Mouse (Mus musculus): ENCODE measurements at regions not wholly inside any gene's neighbourhood (a gene's known extent, or its start where the extent isn't known, plus 50 kb on each side); places are given as distances from the start of the nearest gene placed in this dataset.
"Not testable (repeated sequence)": the region's sequence is repeated elsewhere in the genome, so short reads cannot be mapped to it uniquely, and the experiment has no call there.

DNA sequence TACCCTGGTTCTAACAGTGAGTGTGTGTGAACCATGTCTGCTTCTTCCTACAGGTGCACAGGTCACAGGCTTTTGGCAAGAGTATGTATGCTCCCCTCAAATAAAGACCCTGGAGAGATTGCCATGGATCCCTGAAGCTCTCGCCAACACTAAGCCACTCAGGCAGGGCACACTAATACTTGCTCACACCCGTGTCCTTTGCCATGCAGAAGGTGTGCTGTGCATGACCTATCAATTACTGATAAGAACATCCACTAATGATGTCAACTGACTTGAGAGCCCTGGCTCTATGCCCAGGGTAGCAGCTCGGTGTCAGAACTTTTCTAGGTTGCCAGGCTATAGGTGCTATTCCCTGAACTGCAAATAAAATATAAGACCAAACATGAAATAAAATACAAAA lies 229.1 kb upstream of the Irx4 start:
- DNase-seq (ENCODE audit: low read depth, low spot score): no peak
- WGBS: 38% methylated on average over 3 of the region's 3 CpGs

DNA sequence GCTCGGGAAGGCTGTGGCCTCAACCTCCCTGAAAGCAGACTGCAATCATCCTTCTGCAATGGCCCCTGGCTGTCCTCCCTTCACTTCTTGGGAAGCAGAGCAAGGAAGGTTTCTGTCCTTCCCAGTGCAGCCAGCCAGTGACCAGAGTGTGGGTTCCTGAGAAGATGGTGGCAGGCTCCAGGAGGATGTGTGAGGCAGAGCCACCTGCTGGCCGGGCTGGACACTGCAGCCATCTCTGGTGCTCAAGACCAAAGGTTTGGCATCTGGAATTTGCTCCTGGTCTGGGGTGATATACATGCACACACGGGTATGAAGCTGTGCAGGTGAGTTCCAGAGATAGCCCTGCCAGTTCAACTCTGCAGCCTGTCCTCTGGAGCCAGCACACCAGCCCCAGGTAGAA lies 227.2 kb upstream of the Irx4 start:
- no peak for DNase-seq (ENCODE audit: low read depth, low spot score)
- WGBS: 25% methylated on average over 3 of the region's 3 CpGs

DNA sequence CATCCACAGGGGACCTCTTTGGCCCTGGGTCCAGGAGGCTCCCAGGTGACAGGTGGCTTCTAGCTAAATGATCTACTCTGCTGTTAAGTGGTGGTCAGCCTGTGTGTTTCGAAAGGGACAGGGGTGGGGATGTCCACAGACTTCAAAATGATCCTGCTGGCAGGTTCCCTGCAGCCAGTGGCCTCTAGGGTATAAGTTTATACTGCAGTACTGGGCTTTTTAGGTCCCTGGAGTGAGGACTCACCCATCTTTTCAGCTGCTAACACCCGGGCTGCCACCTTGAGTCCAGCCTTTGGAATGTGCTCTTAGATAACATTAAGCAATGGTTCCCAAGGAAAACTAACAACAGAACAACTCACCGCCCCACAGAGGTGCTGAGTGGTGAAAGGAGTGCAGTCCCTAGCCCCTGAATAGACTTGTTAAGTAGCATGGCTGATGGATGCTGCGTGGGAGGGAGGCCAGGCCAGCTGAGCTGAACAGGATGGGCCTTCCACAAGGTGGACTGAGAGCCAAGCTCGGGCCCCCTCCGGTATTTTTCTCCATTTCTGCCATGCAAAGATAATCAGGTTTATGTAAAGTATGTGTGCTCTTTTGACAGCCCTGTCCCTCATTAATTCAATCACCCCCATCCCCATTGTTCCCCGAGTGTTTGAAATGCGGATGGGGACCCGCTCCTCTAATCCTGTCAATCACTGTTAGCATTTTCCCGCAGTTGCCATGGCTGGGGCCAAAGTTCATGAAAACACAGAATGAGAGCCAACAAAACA lies 226.0 kb upstream of the Irx4 start:
- DNase-seq (ENCODE audit: low read depth, low spot score): no peak
- 33% methylated on average over 10 of the region's 10 CpGs for WGBS

DNA sequence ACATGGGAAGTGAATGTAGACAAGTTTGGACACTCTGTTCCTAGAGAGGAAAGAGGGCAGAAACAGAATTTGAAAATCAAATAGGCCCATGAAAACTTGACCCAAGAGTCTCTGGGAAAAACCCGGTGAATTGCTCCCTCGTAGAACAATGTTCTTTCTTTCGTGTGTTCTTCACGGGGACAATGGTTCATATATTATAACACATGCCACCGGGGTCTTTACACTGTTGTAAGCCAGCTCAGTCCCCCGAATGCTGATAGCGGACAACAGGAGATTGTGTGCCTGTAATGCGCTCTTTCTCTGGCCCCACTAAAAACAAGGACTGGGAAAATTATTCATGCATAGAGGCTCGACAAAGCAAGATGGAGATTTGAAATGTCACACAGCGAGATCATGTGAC lies 225.4 kb upstream of the Irx4 start:
- no peak for DNase-seq (ENCODE audit: low read depth, low spot score)
- 81% methylated on average over 10 of the region's 10 CpGs for WGBS

DNA sequence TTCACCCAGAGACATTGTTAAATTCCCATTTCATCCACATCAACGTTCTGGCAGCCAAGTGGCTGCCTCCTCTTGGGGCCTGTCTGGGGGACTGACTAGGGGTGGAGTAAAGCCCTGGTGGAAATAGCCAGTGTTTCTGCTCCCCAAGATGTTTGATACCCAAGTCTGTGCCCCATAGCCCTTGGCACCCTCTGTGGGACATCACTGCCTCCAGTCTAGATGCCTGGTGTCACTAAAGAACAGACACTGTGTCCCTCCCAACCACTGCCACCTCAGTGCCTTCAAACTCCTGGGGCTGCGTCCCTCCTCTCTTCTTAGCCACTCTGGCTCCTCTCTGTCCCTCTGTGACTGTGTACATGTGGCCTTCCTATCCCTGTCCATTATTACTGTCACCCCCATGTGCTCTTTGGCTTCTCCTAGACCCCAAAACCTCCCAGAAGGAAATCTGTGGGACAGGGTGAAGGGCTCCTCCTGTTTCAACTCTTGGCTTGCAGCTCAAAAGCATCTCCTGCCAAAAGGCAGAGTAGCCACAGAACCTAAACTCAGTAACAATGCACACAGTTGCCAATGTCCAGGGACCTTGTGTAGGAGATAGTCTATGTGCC lies 224.8 kb upstream of the Irx4 start:
- DNase-seq (ENCODE audit: low read depth, low spot score): no peak

DNA sequence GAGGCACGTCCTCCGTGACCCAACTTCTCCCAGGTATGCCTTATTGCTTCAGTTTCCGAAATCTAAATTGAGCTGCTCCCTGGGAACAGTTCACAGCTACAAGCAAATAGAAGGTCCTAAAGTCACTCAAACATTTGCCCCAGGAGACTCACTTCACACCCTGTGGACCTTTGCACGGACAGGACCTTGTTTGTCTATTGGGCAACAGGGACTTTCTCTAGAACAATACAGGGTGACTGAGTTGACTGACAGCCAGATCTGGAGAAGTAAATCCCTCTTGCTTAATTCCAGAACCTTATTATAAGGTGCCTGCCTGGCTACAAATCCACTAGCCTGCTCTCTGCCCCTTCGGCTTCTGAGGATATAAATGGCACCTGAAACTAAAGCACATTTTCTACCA lies 220.5 kb upstream of the Irx4 start:
- WGBS: 79% methylated on average over 5 of the region's 5 CpGs
- no peak for DNase-seq (ENCODE audit: low read depth, low spot score)

More for the DNA sequence above, 224.8 kb upstream of the Irx4 start:
- WGBS: 61% methylated on average over 2 of the region's 2 CpGs

DNA sequence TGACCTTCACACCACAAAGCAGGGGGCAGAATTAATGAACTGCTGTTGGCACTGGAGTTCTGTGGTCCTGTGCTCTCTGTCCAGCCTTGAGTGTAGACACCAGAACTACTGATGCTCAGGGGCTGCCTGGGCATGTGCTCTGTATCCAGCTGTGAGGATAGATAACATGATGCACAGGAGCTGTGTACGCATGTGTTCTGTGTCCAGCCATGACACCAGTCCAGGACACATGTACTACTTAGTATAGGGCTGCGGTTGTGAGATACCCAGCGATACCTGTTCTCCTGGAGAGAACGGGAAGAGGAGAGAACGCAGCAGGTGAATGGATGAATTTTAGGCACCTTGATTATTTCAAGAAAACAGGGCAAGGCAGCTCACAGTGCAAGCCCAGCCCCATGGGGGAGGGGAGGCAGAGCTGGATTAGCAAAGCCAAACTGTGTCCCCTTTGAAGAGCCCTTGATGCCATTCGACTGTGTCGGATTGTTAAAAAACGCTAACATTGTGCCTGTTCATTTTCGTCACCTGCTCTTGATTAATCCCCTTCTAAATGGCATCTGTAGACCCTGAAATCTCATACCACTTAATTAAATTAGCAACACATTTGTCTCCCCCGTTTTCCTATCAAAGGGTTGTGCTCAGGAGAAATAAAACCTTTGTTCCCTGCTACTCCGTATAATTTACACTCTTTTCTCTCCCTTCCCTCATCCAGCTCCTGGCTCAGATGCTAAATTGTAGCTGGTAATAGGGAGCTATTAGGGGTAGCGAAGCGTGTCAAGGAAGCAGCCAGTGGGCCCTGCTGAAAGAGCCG lies 218.8 kb upstream of the Irx4 start:
- WGBS: 40% methylated on average over 14 of the region's 14 CpGs
- no peak for DNase-seq (ENCODE audit: low read depth, low spot score)

DNA sequence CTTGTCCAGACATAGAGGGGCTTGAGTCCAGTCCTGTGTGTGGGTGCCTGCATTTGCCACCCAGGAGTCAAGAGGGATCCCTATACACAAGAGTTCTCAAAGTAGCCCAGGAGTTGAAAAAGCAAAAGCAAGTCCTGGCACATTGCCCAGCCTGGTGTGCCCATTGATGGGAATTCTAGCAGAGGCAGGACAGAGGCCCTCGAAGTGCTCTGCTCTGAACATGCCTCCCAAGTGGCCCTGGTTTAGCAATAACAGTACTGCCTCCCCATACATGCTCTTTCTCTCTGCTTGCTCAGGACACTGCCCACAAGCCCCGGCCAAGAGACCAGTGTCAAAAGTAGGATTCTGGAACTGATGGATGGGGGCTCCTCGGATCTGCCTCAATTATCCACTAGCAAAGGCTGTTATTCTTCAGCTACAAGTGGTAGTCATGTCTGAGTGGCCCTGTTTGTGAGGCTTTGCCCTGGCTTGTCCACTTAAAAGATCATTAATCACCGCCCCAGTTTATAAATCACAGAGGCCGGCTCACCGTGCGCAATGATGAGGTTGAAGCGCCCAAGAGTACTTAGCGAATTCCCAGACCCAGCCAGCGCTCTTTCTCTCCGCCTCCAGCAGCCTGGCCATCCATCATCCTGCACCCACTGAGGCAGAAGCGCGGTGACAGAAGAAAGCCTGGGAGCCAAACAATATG lies 190.3 kb upstream of the Irx4 start:
- WGBS: 45% methylated on average over 13 of the region's 13 CpGs

DNA sequence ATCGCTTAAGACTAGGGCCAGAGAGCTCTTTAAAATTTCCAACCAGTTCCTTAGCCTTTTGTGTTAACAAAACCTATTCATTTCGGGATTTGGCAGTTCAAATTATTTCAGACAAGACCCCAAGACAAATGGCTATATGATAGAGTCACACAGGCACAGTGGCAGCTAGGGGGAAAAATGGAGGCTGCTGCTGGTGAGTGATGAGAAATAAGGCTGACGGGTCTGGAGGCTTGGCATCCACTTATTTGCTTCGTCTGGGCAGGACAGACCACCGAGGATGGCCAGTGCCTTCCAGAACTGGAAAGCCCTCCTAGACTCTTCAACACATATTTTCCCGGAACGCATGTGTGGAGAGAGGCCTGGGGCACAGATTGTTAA lies 189.8 kb upstream of the Irx4 start:
- no peak for DNase-seq (ENCODE audit: low read depth, low spot score)
- WGBS: 65% methylated on average over 7 of the region's 7 CpGs

More for the DNA sequence above, 190.3 kb upstream of the Irx4 start:
- no peak for DNase-seq (ENCODE audit: low read depth, low spot score)

DNA sequence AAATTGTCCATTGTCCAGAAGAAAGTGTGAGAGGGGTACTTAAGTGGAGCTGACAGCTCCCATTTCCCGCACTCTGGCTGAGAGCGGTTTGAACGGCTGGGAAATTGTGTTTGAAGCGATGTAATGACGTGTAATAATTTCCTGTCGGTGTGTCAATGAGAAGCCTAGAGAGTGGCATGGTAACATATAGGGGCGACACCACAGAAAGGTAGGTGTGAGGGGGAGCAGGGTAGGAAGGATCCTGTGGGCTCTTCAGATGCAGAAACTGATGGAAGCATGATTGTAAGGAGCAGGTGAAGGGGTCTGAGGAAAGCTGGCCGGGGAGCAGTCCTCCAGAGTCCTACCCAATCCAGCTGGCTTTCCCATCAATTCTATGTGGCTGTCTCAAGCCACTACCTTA lies 189.2 kb upstream of the Irx4 start:
- 64% methylated on average over 8 of the region's 8 CpGs for whole genome bisulfite sequencing
- no peak for DNase-seq (ENCODE audit: low read depth, low spot score)

DNA sequence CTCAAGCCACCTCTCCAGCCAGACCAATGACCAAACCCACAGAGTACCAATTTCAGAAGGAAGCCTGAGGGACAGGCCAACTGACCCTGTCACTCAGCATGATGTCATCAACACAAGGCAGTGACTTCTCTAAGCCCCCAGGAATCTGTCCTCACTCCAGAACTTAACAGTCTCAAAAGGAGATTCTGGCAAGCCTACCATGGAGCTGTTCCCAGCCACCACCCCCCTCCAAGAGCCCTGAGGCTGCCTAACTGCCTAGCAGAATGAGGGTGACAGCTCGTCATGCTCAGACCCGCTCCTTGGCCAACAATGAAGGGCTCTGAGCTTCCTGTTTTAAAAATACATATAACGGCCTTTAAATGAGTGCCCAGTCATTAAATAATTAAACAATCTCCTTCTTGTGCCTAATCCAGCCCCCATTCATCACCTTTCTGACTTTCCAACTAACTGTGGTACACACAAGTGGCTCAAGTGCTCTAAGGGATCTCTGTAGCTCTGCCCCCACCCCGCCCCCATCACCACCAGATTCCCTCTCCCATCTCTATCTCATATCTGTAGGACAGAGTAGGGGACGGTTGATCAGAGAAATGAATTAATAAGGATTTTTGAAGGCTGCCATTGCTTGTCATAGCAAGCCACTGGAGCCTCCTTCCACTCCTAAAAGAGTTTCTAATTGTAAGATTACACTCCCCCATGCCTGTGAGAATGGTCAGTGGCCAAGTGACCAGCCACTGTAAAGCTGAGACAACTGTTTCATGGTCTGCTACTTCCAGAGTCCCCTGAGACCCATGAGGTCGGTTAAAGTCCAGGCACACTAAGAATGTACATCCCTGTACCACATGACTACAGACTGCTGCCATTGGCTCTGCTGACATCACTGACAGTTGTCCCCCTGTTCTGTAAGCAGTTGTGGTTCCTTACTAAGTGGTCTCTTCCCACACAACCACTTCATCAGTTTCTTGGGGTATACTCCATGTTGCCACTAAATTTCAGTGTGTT lies 188.1 kb upstream of the Irx4 start:
- WGBS: 55% methylated on average over 6 of the region's 6 CpGs
- DNase-seq (ENCODE audit: low read depth, low spot score): no peak

DNA sequence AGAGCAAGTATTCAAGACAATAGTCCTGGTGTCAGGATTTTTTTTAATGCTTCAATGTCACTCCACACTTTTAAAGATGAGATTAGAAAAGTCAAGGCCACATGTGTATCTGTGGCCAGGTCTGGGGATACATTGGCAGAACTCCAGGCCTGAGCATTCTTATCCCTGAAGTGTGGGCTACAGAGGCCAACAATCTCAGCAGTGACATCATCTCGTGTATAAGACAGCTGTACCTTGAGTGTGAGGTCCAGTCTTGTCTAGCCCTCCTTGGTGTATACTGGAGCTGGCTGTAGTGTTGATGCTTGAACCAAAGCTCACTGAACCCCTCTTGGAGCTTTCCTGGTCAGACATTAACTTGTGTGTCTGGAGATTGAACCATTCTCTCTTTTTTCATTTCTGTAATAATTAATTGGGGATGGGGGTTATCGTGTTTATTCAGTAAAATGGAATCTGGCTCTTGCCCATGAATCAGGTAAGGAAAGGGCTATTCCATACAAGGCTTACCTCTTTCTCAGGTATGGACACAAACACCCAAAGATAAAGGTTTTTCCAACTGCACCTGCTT lies 182.3 kb upstream of the Irx4 start:
- no peak for DNase-seq (ENCODE audit: low read depth, low spot score)
- 59% methylated on average over 2 of the region's 2 CpGs for WGBS

DNA sequence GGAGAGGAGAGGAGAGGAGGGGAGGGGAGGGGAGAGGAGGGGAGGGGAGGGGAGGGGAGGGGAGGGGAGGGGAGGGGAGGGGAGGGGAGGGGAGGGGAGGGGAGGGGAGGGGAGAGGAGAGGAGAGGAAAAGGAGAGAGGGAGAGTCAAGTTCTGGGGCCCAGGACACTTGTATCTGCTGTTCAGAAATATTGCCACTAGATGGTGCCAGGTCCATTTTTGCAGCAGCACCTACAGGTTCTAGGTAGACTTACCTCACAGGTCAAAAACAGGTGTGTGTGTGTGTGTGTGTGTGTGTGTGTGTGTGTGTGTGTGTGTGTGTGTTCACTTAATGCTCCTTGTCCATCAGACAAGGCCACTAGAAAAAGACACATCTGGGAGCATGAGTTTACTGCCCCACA lies 172.5 kb upstream of the Irx4 start:
- DNase-seq (ENCODE audit: low read depth, low spot score): not testable (repeated sequence)

DNA sequence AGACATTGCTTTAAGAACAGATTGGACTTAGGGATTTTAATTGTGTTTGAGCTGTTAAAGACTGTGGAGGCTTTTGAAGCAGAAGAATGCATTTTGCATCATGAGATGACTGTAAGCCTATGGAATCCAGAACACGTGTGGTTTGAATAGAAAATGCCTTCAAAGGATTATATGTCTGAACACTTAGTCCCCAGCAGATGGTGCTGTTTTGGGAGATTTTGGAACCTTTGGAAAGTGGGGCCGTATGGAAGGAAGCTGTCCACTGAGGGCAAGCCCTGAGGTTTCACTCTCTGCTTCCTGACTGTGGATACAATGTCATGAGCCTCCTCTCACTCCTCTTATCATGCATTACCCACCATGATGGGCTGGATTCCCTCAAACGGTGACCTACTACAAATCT lies 168.4 kb upstream of the Irx4 start:
- DNase-seq (ENCODE audit: low read depth, low spot score): no peak
- WGBS: 48% methylated on average over 3 of the region's 3 CpGs

DNA sequence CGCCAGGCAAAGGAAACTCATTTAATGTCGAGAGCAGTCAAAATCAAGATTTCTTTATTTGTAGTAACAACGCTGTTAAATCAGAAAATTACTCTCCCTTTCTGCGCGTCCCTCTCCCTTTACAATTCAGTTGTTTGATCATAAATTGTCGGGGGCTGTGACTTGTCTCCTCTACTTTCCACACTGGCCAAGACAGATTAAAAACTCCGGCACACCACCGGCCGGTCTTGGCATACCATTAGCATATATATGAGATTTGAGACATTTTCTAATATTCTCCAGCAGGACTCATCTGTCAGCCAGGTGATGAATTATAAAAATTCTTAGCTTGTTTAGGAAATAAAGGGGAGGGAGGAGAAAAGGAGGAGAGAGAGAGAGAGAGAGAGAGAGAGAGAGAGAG lies 162.8 kb upstream of the Irx4 start:
- 81% methylated on average over 9 of the region's 9 CpGs for WGBS
- no peak for DNase-seq (ENCODE audit: low read depth, low spot score)

DNA sequence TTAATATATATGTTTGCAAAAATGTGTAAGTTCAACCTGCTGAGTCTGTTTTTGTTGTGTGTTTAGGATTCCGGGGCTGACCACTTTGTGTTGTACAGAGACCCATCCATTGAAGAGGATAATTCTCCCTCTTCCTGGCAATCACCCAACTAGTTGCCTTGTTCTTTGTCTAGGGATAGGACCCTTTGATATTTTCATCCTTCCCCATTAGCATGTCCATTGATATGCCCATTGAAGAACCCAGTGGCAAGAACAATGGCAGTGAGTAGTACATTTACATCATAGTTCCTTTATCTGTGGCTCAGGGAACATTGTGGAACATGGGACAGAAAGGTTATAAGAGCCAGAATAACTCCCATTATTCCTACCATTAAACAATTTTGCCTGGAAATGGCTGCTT lies 160.9 kb upstream of the Irx4 start:
- 89% methylated on average over 1 of the region's 1 CpGs for WGBS
- DNase-seq (ENCODE audit: low read depth, low spot score): no peak

DNA sequence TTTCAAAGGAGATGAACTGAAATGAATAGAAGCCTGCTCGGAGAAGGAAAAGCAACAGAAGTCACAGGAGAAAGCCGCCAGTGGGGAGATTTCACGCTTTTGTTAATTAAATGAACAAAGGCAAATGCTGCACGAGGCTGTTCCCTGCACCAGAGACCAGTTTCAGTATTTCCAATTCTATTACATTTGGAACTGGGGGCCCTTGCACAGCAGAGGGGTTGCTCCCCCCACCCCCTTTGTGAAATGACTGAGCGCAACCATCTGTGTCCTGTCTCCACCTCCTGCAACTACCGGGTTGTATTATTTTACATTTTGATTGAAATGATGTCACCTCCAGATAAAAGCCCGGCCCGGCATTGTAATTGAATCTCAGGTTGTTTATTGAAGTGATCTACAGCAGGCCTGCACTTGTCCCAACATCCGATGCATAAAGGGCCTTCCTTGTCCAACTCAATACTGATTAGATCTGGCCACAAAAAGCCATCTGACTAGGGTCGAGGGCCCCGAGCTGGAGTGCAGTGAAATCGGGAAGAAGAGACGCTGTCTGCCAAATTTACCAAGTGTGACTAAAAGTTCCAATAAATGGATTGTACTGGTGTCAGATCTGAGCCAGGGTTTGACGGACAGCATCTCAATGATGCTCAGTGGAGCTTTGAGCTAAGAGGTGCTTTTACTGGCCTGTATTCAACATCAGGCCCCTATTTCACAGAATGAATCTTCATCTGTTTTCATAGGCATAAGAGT lies 152.9 kb upstream of the Irx4 start:
- 79% methylated on average over 14 of the region's 14 CpGs for WGBS
- no peak for DNase-seq (ENCODE audit: low read depth, low spot score)

All from large intestine, adult 2 months (tissue).